Mouse (Mus musculus): ENCODE measurements at regions not wholly inside any gene's neighbourhood (a gene's known extent, or its start where the extent isn't known, plus 50 kb on each side); places are given as distances from the start of the nearest gene placed in this dataset.

- peak; percentile 5 for DNase-seq
These were observed 201.0 kb downstream of the Sox9 start for GRCm38 (mm10) chr11:112982802-112983591.

GRCm38 (mm10) chr11:112986029-112986573 lies 204.1 kb downstream of the Sox9 start:
- no peak for DNase-seq

GRCm38 (mm10) chr11:112987782-112988181 lies 205.8 kb downstream of the Sox9 start:
- no peak for DNase-seq

GRCm38 (mm10) chr11:112988900-112989299 lies 206.9 kb downstream of the Sox9 start:
- no peak for DNase-seq

- DNase-seq, result no peak
These were observed 208.0 kb downstream of the Sox9 start for GRCm38 (mm10) chr11:112989981-112990512.

- DNase-seq, result no peak
These were observed 208.7 kb downstream of the Sox9 start for GRCm38 (mm10) chr11:112990751-112991150.

- DNase-seq, result no peak
These were observed 209.8 kb downstream of the Sox9 start for GRCm38 (mm10) chr11:112991862-112992261.

GRCm38 (mm10) chr11:112998777-112999583 lies 217.0 kb downstream of the Sox9 start:
- DNase-seq, result no peak

- DNase-seq, result no peak
These were observed 219.0 kb downstream of the Sox9 start for GRCm38 (mm10) chr11:113001071-113001470.

GRCm38 (mm10) chr11:113005895-113006294 lies 223.9 kb downstream of the Sox9 start:
- no peak for DNase-seq

GRCm38 (mm10) chr11:113008521-113008920 lies 226.5 kb downstream of the Sox9 start:
- peak; percentile 22 for DNase-seq

- DNase-seq, result no peak
These were observed 227.4 kb downstream of the Sox9 start for GRCm38 (mm10) chr11:113009376-113009775.

GRCm38 (mm10) chr11:113010906-113011305 lies 228.9 kb downstream of the Sox9 start:
- no peak for DNase-seq

- DNase-seq, result no peak
These were observed 232.4 kb downstream of the Sox9 start for GRCm38 (mm10) chr11:113014186-113015010.

GRCm38 (mm10) chr11:113015686-113016304 lies 233.8 kb downstream of the Sox9 start:
- no peak for DNase-seq

- DNase-seq, result no peak
These were observed 235.0 kb downstream of the Sox9 start for GRCm38 (mm10) chr11:113016801-113017715.

GRCm38 (mm10) chr11:113021533-113021932 lies 239.5 kb downstream of the Sox9 start:
- no peak for DNase-seq

GRCm38 (mm10) chr11:113026994-113027393 lies 245.0 kb downstream of the Sox9 start:
- DNase-seq, result no peak

- no peak for DNase-seq
These were observed 246.4 kb downstream of the Sox9 start for GRCm38 (mm10) chr11:113028235-113028919.

GRCm38 (mm10) chr11:113031405-113031804 lies 249.4 kb downstream of the Sox9 start:
- DNase-seq, result no peak

Measured in cerebellum, adult 11-12 months (tissue).